In the genomic region with DNA sequence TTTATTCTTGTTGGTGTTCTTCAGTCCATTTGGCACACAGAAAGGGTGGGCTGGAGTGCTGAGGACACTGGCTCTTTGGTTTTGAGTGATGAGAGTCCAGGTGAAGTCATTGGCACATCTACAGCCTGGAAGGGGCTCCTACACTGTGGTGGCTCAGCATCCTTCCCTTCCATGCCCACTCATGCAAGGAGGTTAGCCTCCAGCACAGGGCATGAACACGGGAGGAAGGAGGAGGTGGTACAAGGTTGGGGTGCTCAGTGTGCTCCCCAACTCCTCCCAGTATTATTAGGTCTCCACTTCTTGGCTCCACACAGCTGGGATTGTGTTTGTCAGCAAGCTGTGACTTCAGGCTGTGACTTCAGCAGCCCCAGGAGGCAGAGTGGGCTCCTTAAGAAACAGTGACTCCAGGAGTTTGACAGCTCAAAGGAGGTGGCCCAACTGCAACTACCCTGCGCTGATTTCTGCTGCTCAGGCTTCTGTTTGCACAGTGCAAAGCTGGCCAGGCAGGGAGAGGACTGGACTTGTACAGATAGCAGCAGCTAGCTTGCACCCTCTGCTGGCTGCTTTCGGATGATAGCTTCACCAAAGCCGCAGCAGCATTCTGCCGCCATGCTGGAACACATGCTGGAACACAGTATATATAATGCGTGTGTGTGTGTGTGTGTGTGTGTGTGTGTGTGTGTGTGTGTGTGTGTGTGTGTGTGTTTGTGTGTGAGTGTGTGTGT, we compare ENCODE assay signal across 8 mouse cellular contexts. TPM values are rescaled to one million over a fixed set of nuclear protein-coding genes. Genes with fewer than 3 reads are reported as not detected.
A peak's percentile ranks its signal among the peaks of the same experiment; 100 is the strongest.
DNase-seq lines count a peak whose midpoint lies in the region; ATAC-seq lines count a peak whose summit lies in the region.

No protein-coding gene starts in this region.

- DNase-seq in CD4-positive, CD25-positive, alpha-beta regulatory T cell, adult 2 months (ENCODE audit: low read depth, low spot score): peak; percentile 46
- DNase-seq in embryo, embryonic 11.5 days (ENCODE audit: low read depth, low spot score): peak; percentile 75
- DNase-seq in gastrocnemius, postnatal 36 days: peak; percentile 45 to 59
- peak; percentile 74 to 76 for DNase-seq in left cerebral cortex, postnatal 36 days (ENCODE audit: low spot score in 2 of 2)
- DNase-seq in midbrain, embryonic 10.5 days (ENCODE audit: low spot score): peak; percentile 83
- DNase-seq in splenic B cell, adult 2 months (ENCODE audit: low read depth, low spot score): peak; percentile 25

- H3K4me2 ChIP-seq in intestine, embryonic 15.5 days (replicated peaks): no peak overlapping the region

- no peaks in the 10 kb centered on the region for H3K36me3 ChIP-seq in intestine, embryonic 15.5 days
- no peaks in the 10 kb centered on the region for H3K36me3 ChIP-seq in midbrain, embryonic 10.5 days
- no peaks in the 10 kb centered on the region for H3K36me3 ChIP-seq in splenic B cell, adult 2 months (ENCODE audit: control insufficient read depth, insufficient read depth, low read length, poor library complexity, severe bottlenecking)

- intact Hi-C loops in gastrocnemius, postnatal 36 days (cut with DNase I): loop anchor here (2.0 kb wide), 1 partner anchor 131 kb away; the partner anchor contains the start of gene Rhou
- intact Hi-C loops in left cerebral cortex, postnatal 36 days (cut with DNase I): loop anchor here (2.0 kb wide), 1 partner anchor 131 kb away; the partner anchor contains the start of gene Rhou

- no peaks in the 10 kb centered on the region for H3K9me3 ChIP-seq in intestine, embryonic 15.5 days
- H3K9me3 ChIP-seq in midbrain, embryonic 10.5 days (replicated peaks): no peaks in the 10 kb centered on the region

- ATAC-seq in CD4-positive, CD25-positive, alpha-beta regulatory T cell, adult 4 months: no peak
- ATAC-seq in intestine, embryonic 15.5 days: peak; percentile 79

- no peak overlapping the region for H3K4me3 ChIP-seq in intestine, embryonic 15.5 days (replicated peaks)
- H3K4me3 ChIP-seq in midbrain, embryonic 10.5 days: no peak overlapping the region

- peaks cover 20% of the 10 kb centered on the region for H3K4me1 ChIP-seq in intestine, embryonic 15.5 days (replicated peaks)
- peaks cover 24% of the 10 kb centered on the region for H3K4me1 ChIP-seq in midbrain, embryonic 10.5 days

- no peak overlapping the region for H3K9ac ChIP-seq in intestine, embryonic 15.5 days

- 4% methylated on average over 6 of the region's 6 CpGs for WGBS in intestine, embryonic 15.5 days
- 15% methylated on average over 6 of the region's 6 CpGs for WGBS in midbrain, embryonic 10.5 days

- no peaks in the 10 kb centered on the region for H3K27me3 ChIP-seq in intestine, embryonic 15.5 days (replicated peaks)
- peaks cover 6% of the 10 kb centered on the region; the same call in 1 of the 2 replicates for H3K27me3 ChIP-seq in midbrain, embryonic 10.5 days (ENCODE audit: low read depth, poor library complexity, severe bottlenecking)
- no peaks in the 10 kb centered on the region for H3K27me3 ChIP-seq in splenic B cell, adult 2 months (ENCODE audit: control insufficient read depth, insufficient read depth, low read length, poor library complexity, severe bottlenecking)

- no peak overlapping the region for H3K27ac ChIP-seq in intestine, embryonic 15.5 days
- no peak overlapping the region for H3K27ac ChIP-seq in midbrain, embryonic 10.5 days (replicated peaks)

RNA-seq across cellular contexts. Expression of gene Rab4a, which starts 22.1 kb away (rescaled TPM):
- 1 to 10 TPM; 2.7 to 9.6 TPM for polyA plus RNA-seq in CD4-positive, CD25-positive, alpha-beta regulatory T cell, adult 4 months (2017; shearing (Covaris generic))
- 10 to 100 TPM; 10.5 to 11.7 TPM for total RNA-seq in gastrocnemius, postnatal 36 days (2021)
- polyA plus RNA-seq in intestine, embryonic 15.5 days (2015; fragmentation: Nextera tagmentation; extraction: Ambion mirVana): 53.1 and 54.8 TPM in 2 replicates
- 10 to 100 TPM; 41.0 to 45.8 TPM for total RNA-seq in left cerebral cortex, postnatal 36 days (2021)
- 67.6 and 71.0 TPM in 2 replicates for polyA plus RNA-seq in midbrain, embryonic 10.5 days (2016; fragmentation: Nextera tagmentation; extraction: Ambion mirVana)

Comparison
In these comparisons a context has a peak if more than half of its experiments do, and no peak if none do; other contexts are left out.
1. DNase-seq: peak in every context shown above with its lines; median percentile 83 in midbrain, embryonic 10.5 days; 75 in embryo, embryonic 11.5 days; 75 in left cerebral cortex, postnatal 36 days; 52 in gastrocnemius, postnatal 36 days; 46 in CD4-positive, CD25-positive, alpha-beta regulatory T cell, adult 2 months; 25 in splenic B cell, adult 2 months.